Mouse (Mus musculus): ENCODE data around the gene 0610037L13Rik. TPM values are rescaled to one million over a fixed set of nuclear protein-coding genes. Genes with fewer than 3 reads are reported as not detected.
A peak's percentile ranks its signal among the peaks of the same experiment; 100 is the strongest.

0610037L13Rik gene
- 141 and 149 TPM in 2 replicates for polyA plus RNA-seq (2012; rRNA removed)

GRCm38 (mm10) chr4:107889731-107890432 is at the start of gene 0610037L13Rik:
0610037L13Rik (plus strand) TSS chr4:107889813.
- TF ChIP-seq CTCF (IDR thresholded peaks at IDR 0.05; ENCODE audit: extremely low read depth, insufficient read depth, low read length) (no peak), POLR2A (IDR thresholded peaks at IDR 0.05; ENCODE audit: extremely low read depth, insufficient read depth, low read length) (peak; percentile 91)
- Histone ChIP-seq H3K27ac (ENCODE audit: insufficient read depth, low read length) (peak within 1 kb of the TSS; percentile 78), H3K4me1 (ENCODE audit: control insufficient read depth, insufficient read depth, low read length) (no peaks in the 10 kb centered on the region), H3K4me3 (ENCODE audit: insufficient read depth, low read length) (peak within 1 kb of the TSS; percentile 86)

GRCm38 (mm10) chr4:107843687-107844086 is 45.9 kb upstream of the 0610037L13Rik start:
- no peak for TF ChIP-seq CTCF (IDR thresholded peaks at IDR 0.05; ENCODE audit: extremely low read depth, insufficient read depth, low read length)
- no peak for TF ChIP-seq POLR2A (IDR thresholded peaks at IDR 0.05; ENCODE audit: extremely low read depth, insufficient read depth, low read length)
- Histone ChIP-seq H3K27ac (ENCODE audit: insufficient read depth, low read length) (no peak overlapping the region), H3K4me3 (ENCODE audit: insufficient read depth, low read length) (no peak overlapping the region), H3K4me1 (ENCODE audit: control insufficient read depth, insufficient read depth, low read length) (0 out of 2 replicates have a peak, but pooled peaks cover 2% of the 10 kb centered on the region)

- Histone ChIP-seq H3K4me3 (ENCODE audit: insufficient read depth, low read length) (no peak overlapping the region), H3K4me1 (ENCODE audit: control insufficient read depth, insufficient read depth, low read length) (0 out of 2 replicates have a peak, but pooled peaks cover 2% of the 10 kb centered on the region), H3K27ac (ENCODE audit: insufficient read depth, low read length) (no peak overlapping the region)
- no peak for TF ChIP-seq POLR2A (IDR thresholded peaks at IDR 0.05; ENCODE audit: extremely low read depth, insufficient read depth, low read length)
- TF ChIP-seq CTCF (IDR thresholded peaks at IDR 0.05; ENCODE audit: extremely low read depth, insufficient read depth, low read length), result peak; percentile 67
These were observed 44.6 kb upstream of the 0610037L13Rik start for GRCm38 (mm10) chr4:107844971-107845370.

- Histone ChIP-seq H3K4me3 (ENCODE audit: insufficient read depth, low read length) (no peak overlapping the region), H3K4me1 (ENCODE audit: control insufficient read depth, insufficient read depth, low read length) (0 out of 2 replicates have a peak, but pooled peaks cover 2% of the 10 kb centered on the region), H3K27ac (ENCODE audit: insufficient read depth, low read length) (no peak overlapping the region)
- TF ChIP-seq CTCF (IDR thresholded peaks at IDR 0.05; ENCODE audit: extremely low read depth, insufficient read depth, low read length) (no peak), POLR2A (IDR thresholded peaks at IDR 0.05; ENCODE audit: extremely low read depth, insufficient read depth, low read length) (no peak)
These were observed 42.8 kb upstream of the 0610037L13Rik start for GRCm38 (mm10) chr4:107846795-107847194.

GRCm38 (mm10) chr4:107848546-107848945 is 41.1 kb upstream of the 0610037L13Rik start:
- no peak overlapping the region for H3K27ac ChIP-seq (ENCODE audit: insufficient read depth, low read length)
- H3K4me1 ChIP-seq (ENCODE audit: control insufficient read depth, insufficient read depth, low read length), result 0 out of 2 replicates have a peak, but pooled peaks cover 2% of the 10 kb centered on the region
- TF ChIP-seq CTCF (IDR thresholded peaks at IDR 0.05; ENCODE audit: extremely low read depth, insufficient read depth, low read length) (no peak), POLR2A (IDR thresholded peaks at IDR 0.05; ENCODE audit: extremely low read depth, insufficient read depth, low read length) (no peak)
- no peak overlapping the region for H3K4me3 ChIP-seq (ENCODE audit: insufficient read depth, low read length)

- no peak overlapping the region for H3K4me3 ChIP-seq (ENCODE audit: insufficient read depth, low read length)
- H3K4me1 ChIP-seq (ENCODE audit: control insufficient read depth, insufficient read depth, low read length), result 0 out of 2 replicates have a peak, but pooled peaks cover 2% of the 10 kb centered on the region
- TF ChIP-seq CTCF (IDR thresholded peaks at IDR 0.05; ENCODE audit: extremely low read depth, insufficient read depth, low read length) (no peak), POLR2A (IDR thresholded peaks at IDR 0.05; ENCODE audit: extremely low read depth, insufficient read depth, low read length) (no peak)
These were observed 40.0 kb upstream of the 0610037L13Rik start for GRCm38 (mm10) chr4:107849621-107850020.

GRCm38 (mm10) chr4:107850091-107850490 is 39.5 kb upstream of the 0610037L13Rik start:
- no peak overlapping the region for H3K4me3 ChIP-seq (ENCODE audit: insufficient read depth, low read length)
- TF ChIP-seq CTCF (IDR thresholded peaks at IDR 0.05; ENCODE audit: extremely low read depth, insufficient read depth, low read length) (no peak), POLR2A (IDR thresholded peaks at IDR 0.05; ENCODE audit: extremely low read depth, insufficient read depth, low read length) (no peak)
- H3K27ac ChIP-seq (ENCODE audit: insufficient read depth, low read length), result no peak overlapping the region

More at GRCm38 (mm10) chr4:107849621-107850020, 40.0 kb upstream of the 0610037L13Rik start:
- H3K27ac ChIP-seq (ENCODE audit: insufficient read depth, low read length), result no peak overlapping the region

GRCm38 (mm10) chr4:107853333-107853732 is 36.3 kb upstream of the 0610037L13Rik start:
- H3K27ac ChIP-seq (ENCODE audit: insufficient read depth, low read length), result no peak overlapping the region
- no peaks in the 10 kb centered on the region for H3K4me1 ChIP-seq (ENCODE audit: control insufficient read depth, insufficient read depth, low read length)
- no peak for TF ChIP-seq CTCF (IDR thresholded peaks at IDR 0.05; ENCODE audit: extremely low read depth, insufficient read depth, low read length)
- TF ChIP-seq POLR2A (IDR thresholded peaks at IDR 0.05; ENCODE audit: extremely low read depth, insufficient read depth, low read length), result no peak
- H3K4me3 ChIP-seq (ENCODE audit: insufficient read depth, low read length), result no peak overlapping the region

More at GRCm38 (mm10) chr4:107850091-107850490, 39.5 kb upstream of the 0610037L13Rik start:
- 0 out of 2 replicates have a peak, but pooled peaks cover 2% of the 10 kb centered on the region for H3K4me1 ChIP-seq (ENCODE audit: control insufficient read depth, insufficient read depth, low read length)

GRCm38 (mm10) chr4:107853836-107854235 is 35.8 kb upstream of the 0610037L13Rik start:
- no peaks in the 10 kb centered on the region for H3K4me1 ChIP-seq (ENCODE audit: control insufficient read depth, insufficient read depth, low read length)
- H3K27ac ChIP-seq (ENCODE audit: insufficient read depth, low read length), result no peak overlapping the region
- TF ChIP-seq CTCF (IDR thresholded peaks at IDR 0.05; ENCODE audit: extremely low read depth, insufficient read depth, low read length) (no peak), POLR2A (IDR thresholded peaks at IDR 0.05; ENCODE audit: extremely low read depth, insufficient read depth, low read length) (no peak)
- no peak overlapping the region for H3K4me3 ChIP-seq (ENCODE audit: insufficient read depth, low read length)

Data from cortical plate, adult 2 months (tissue).